Comparison of ENCODE assay signal across 23 mouse cellular contexts in genomic region chr4:70396701-70397100, GRCm38 (mm10). TPM values are rescaled to one million over a fixed set of nuclear protein-coding genes. Genes with fewer than 3 reads are reported as not detected.
DNase-seq lines count a peak whose midpoint lies in the region; ATAC-seq and TF ChIP-seq lines count a peak whose summit lies in the region.
"Had no signal": no experiment of that assay in that cellular context is flagged by ENCODE, and none has a peak within 500 bp of the region (broad histone marks: within the 10 kb centered on the region; RNA-seq: fewer than 3 reads in every experiment).

No protein-coding gene starts in this region.

- peaks cover 11% of the 10 kb centered on the region; the same call in 1 of the 2 replicates for H3K4me1 ChIP-seq in limb, embryonic 12.5 days (replicated peaks)
- H3K4me1 ChIP-seq in limb, embryonic 10.5 days, result no peaks in the 10 kb centered on the region
- H3K4me1 ChIP-seq: embryonic facial prominence, embryonic 13.5 days; forebrain, embryonic 10.5 days; forebrain, embryonic 12.5 days had no signal

- TF ChIP-seq CTCF in Patski (IDR thresholded peaks at IDR 0.05), result no peak

- 0 out of 2 replicates have a peak overlapping the region, but pooled peaks have one; percentile 23 for H3K27ac ChIP-seq in limb, embryonic 12.5 days
- H3K27ac ChIP-seq in limb, embryonic 10.5 days, result no peak overlapping the region
- H3K27ac ChIP-seq: embryonic facial prominence, embryonic 13.5 days; embryonic facial prominence, embryonic 15.5 days; forebrain, embryonic 10.5 days; forebrain, embryonic 12.5 days had no signal

- H3K9me3 ChIP-seq in limb, embryonic 12.5 days, result no peaks in the 10 kb centered on the region
- no peaks in the 10 kb centered on the region for H3K9me3 ChIP-seq in limb, embryonic 10.5 days (replicated peaks)
- H3K9me3 ChIP-seq: embryonic facial prominence, embryonic 13.5 days; embryonic facial prominence, embryonic 15.5 days; forebrain, embryonic 10.5 days; forebrain, embryonic 12.5 days had no signal

- peaks cover 58% of the 10 kb centered on the region for H3K36me3 ChIP-seq in limb, embryonic 12.5 days
- peaks cover 83% of the 10 kb centered on the region for H3K36me3 ChIP-seq in limb, embryonic 10.5 days

- H3K4me2 ChIP-seq in limb, embryonic 12.5 days, result no peak overlapping the region
- H3K4me2 ChIP-seq: embryonic facial prominence, embryonic 13.5 days; embryonic facial prominence, embryonic 15.5 days; forebrain, embryonic 12.5 days had no signal

- ATAC-seq in limb, embryonic 12.5 days (ENCODE audit: insufficient number of reproducible peaks, insufficient read depth, low FRiP score, low TSS enrichment, low read depth), result no peak
- ATAC-seq in Patski, result peak; percentile 62
- ATAC-seq: forebrain, embryonic 14.5 days; forebrain, embryonic 16.5 days had no signal

- WGBS in limb, embryonic 12.5 days, result 79% methylated on average over 5 of the region's 5 CpGs
- 90% methylated on average over 5 of the region's 5 CpGs for WGBS in limb, embryonic 10.5 days

- in situ Hi-C loops in Patski (cut with MboI; ENCODE audit: low pct_unique_long_range_greater_than_20kb), result loop anchor here (5.0 kb wide), 1 partner anchor 34 kb away; no protein-coding TSS in a partner anchor

- H3K27me3 ChIP-seq in limb, embryonic 12.5 days, result no peaks in the 10 kb centered on the region
- no peaks in the 10 kb centered on the region for H3K27me3 ChIP-seq in limb, embryonic 10.5 days (ENCODE audit: low read depth, poor library complexity, severe bottlenecking)
- no peaks in the 10 kb centered on the region for H3K27me3 ChIP-seq in Patski
- H3K27me3 ChIP-seq: embryonic facial prominence, embryonic 13.5 days; embryonic facial prominence, embryonic 15.5 days; forebrain, embryonic 12.5 days had no signal

- CTCF ChIA-PET in Patski (lab: Charles Lee), result interaction anchor here (1.0 to 1.3 kb wide), 2 partner anchors 12 to 42 kb away, joined by 4 read pairs; no protein-coding TSS in a partner anchor

- POLR2A ChIA-PET in Patski (lab: Charles Lee), result no interaction called here

- no peak for DNase-seq in limb, embryonic 10.5 days (ENCODE audit: low spot score)
- DNase-seq in 416B (ENCODE audit: low read depth) (peak; percentile 14), A20 (ENCODE audit: low read depth, low spot score) (peak; percentile 55), Patski (ENCODE audit: low read depth, low spot score) (no peak)
- no peak for DNase-seq in adrenal gland, adult 18-20 months (ENCODE audit: low spot score in 2 of 2)
- DNase-seq in left cerebral cortex, adult 9 months (ENCODE audit: low spot score in 2 of 2), result no peak
- DNase-seq in gastrocnemius, adult 8-10 months (ENCODE audit: low spot score in 2 of 2), result no peak
- DNase-seq: adrenal gland, adult 8-10 months; adrenal gland, postnatal 14 days; adrenal gland, postnatal 36 days; cerebellum, adult 11-12 months; cerebellum, adult 2 months; cerebellum, adult 9-10 months; cerebellum, postnatal 10 days; cerebellum, postnatal 25 days had no signal

- H3K4me3 ChIP-seq in limb, embryonic 12.5 days (replicated peaks), result no peak overlapping the region
- H3K4me3 ChIP-seq in limb, embryonic 10.5 days, result no peak overlapping the region
- H3K4me3 ChIP-seq: embryonic facial prominence, embryonic 13.5 days; embryonic facial prominence, embryonic 15.5 days; erythroblast, embryonic 14.5 days; forebrain, embryonic 10.5 days; forebrain, embryonic 12.5 days had no signal

- no peak overlapping the region for H3K9ac ChIP-seq in limb, embryonic 12.5 days (replicated peaks)
- H3K9ac ChIP-seq: embryonic facial prominence, embryonic 13.5 days; embryonic facial prominence, embryonic 15.5 days; forebrain, embryonic 12.5 days had no signal

RNA-seq across cellular contexts. Expression of gene Cdk5rap2, which starts 13.5 kb away (rescaled TPM):
- polyA plus RNA-seq in limb, embryonic 12.5 days (2016; fragmentation: Nextera tagmentation; extraction: Ambion mirVana), result 33.7 and 34.4 TPM in 2 replicates
- 25.3 and 31.6 TPM in 2 replicates for polyA plus RNA-seq in limb, embryonic 10.5 days (2016; fragmentation: Nextera tagmentation; extraction: Ambion mirVana)
- polyA plus RNA-seq in Patski (2021), result 36.3 TPM
- total RNA-seq in adrenal gland, adult 18-20 months (2021), result 10 to 100 TPM in 1 of 2 experiments, 1 to 10 TPM in 1; 9.2 to 21.0 TPM
- total RNA-seq in gastrocnemius, adult 8-10 months (2022), result 1 to 10 TPM; 7.0 to 8.9 (median 7.8) TPM

Comparison
In these comparisons a context has a peak if more than half of its experiments do, and no peak if none do; other contexts are left out.
1. DNase-seq: peak in 416B (single experiment) and A20 (single experiment); none in limb, embryonic 10.5 days (single experiment), Patski (single experiment), adrenal gland, adult 18-20 months (0 of 2), left cerebral cortex, adult 9 months (0 of 2) and gastrocnemius, adult 8-10 months (0 of 2).